In the genomic region with DNA sequence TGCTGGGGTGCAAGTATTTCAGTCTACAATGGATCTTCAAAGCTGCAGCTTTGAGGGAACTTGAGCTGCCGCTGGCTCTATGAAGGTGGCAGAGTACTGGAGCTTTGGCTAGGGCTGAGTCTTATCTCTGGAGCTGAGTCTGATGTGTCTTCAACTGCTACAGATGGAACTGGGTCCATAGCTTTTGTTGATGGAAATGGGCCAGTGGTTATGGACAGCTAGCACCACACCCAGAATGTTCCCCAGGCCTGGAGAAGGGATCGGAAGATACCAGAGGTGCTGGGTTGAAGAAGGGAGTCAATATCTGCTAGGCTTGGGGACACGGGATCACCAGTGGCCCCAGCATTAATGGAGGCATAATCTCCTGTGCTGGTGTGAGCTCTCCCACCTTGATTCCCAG, we compare ENCODE assay signal across 16 mouse cellular contexts.
"Had no signal": no experiment of that assay in that cellular context is flagged by ENCODE, and none has a peak within 500 bp of the region (broad histone marks: within the 10 kb centered on the region; RNA-seq: fewer than 3 reads in every experiment).

No protein-coding gene starts in this region.

- DNase-seq: retina, postnatal 1 day; right cerebral cortex, adult 18-20 months; right cerebral cortex, postnatal 14 days; right cerebral cortex, postnatal 25 days; right cerebral cortex, postnatal 4 days; spleen, adult 18-20 months; thymus, adult 18-20 months; thymus, adult 2 months; thymus, postnatal 14 days; thymus, postnatal 25 days; thymus, postnatal 36 days; thymus, postnatal 4 days had no signal

- H3K27me3 ChIP-seq: neural tube, embryonic 13.5 days; neural tube, embryonic 15.5 days; stomach, embryonic 15.5 days had no signal

- H3K9me3 ChIP-seq: neural tube, embryonic 13.5 days; neural tube, embryonic 15.5 days; stomach, embryonic 15.5 days had no signal

- H3K4me1 ChIP-seq: neural tube, embryonic 13.5 days; neural tube, embryonic 15.5 days; stomach, embryonic 15.5 days had no signal

- H3K4me3 ChIP-seq: neural tube, embryonic 13.5 days; neural tube, embryonic 15.5 days; stomach, embryonic 15.5 days had no signal

- H3K4me2 ChIP-seq: neural tube, embryonic 13.5 days; neural tube, embryonic 15.5 days; stomach, embryonic 15.5 days had no signal

- H3K9ac ChIP-seq: neural tube, embryonic 13.5 days; neural tube, embryonic 15.5 days; stomach, embryonic 15.5 days had no signal

- H3K27ac ChIP-seq: neural tube, embryonic 13.5 days; neural tube, embryonic 15.5 days; stomach, embryonic 15.5 days; stomach, postnatal 0 days had no signal
